Mouse (Mus musculus) testis, postnatal 14 days (tissue): ENCODE measurements around the gene Podxl.
"Not testable (repeated sequence)": the region's sequence is repeated elsewhere in the genome, so short reads cannot be mapped to it uniquely, and the experiment has no call there.

Experiments used
- DNase-seq: peaks from one replicate; pipeline ENCODE4 v3.0.0; 2021; ENCODE audit warnings: low spot score

The Podxl gene

DNA sequence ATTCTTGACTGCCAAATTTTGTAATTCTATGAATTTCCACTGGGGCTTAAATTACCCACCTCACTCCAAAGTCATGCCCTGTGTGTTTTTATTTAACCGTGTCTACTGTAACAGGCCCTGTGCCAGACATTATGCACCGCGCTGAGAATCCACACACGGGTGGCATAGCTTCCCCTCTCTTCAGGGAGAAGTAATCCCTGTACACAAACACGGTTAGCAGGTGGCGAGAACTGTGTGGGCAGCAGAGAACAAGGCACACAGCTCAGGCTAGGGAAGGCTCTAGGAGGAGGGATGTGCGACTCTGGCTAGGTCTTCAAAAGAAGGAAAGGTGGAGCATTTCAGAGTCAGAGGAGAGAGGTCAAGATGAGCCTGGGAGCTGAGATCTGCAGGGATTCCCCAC, 3.4 kb upstream of the Podxl start:
- no peak for DNase-seq

- DNase-seq, result no peak
These were observed 1.2 kb upstream of the Podxl start for GRCm38 (mm10) chr6:31564901-31565391.

- no peak for DNase-seq
These were observed 376 bp upstream of the Podxl start for GRCm38 (mm10) chr6:31564182-31564531.

DNA sequence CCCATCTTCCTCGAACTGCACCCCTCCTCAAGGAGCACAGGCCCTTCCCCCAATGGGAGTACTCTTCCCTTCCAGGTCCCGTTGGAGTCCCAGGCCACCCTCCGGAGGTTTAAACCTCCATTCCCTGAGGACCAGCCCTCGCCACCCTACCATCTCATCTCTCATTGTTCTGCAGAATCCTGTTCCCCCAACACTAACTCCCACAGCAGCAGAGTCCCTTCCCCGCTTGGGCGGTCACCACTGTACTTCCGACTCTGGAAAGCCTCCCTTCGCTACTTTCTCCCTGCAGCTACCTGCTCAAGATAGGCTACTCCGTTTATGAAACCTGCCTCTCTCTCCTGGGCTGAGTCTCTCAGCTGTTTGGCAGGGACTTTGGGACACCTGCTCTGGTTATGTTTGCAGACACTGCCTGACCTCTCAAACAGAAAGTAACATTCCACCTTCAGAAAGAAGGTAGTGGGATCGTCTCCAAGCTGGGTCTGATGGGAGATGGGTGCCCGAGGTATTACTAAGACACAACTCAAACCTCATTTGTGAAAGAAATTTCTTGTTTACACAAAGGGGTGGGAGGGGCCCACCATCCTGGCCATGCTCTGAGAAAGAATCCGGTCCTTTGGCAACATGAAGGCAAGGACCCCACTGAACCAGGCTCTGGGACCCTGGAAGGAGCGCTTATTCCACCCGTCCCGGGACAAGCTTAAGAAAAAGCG, 1.3 kb downstream of the Podxl start:
- no peak for DNase-seq

DNA sequence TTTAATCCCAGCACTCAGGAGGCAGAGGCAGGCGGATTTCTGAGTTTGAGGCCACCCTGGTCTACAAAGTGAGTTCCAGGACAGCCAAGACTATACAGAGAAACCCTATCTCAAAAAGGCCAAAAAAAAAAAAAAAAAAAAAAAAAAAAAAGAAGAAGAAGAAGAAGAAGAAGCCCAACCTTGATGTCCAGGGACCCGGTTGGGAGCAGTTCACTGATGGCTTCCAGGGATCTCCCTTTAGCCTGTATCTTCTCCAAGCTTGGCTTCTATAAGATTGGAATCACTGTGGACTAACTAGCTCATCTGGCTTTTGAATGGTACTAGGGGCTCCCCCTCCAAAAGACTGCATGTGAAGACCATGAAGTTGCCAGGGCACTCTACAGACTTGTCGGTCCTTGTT, 1.8 kb downstream of the Podxl start:
- DNase-seq, result not testable (repeated sequence)

DNA sequence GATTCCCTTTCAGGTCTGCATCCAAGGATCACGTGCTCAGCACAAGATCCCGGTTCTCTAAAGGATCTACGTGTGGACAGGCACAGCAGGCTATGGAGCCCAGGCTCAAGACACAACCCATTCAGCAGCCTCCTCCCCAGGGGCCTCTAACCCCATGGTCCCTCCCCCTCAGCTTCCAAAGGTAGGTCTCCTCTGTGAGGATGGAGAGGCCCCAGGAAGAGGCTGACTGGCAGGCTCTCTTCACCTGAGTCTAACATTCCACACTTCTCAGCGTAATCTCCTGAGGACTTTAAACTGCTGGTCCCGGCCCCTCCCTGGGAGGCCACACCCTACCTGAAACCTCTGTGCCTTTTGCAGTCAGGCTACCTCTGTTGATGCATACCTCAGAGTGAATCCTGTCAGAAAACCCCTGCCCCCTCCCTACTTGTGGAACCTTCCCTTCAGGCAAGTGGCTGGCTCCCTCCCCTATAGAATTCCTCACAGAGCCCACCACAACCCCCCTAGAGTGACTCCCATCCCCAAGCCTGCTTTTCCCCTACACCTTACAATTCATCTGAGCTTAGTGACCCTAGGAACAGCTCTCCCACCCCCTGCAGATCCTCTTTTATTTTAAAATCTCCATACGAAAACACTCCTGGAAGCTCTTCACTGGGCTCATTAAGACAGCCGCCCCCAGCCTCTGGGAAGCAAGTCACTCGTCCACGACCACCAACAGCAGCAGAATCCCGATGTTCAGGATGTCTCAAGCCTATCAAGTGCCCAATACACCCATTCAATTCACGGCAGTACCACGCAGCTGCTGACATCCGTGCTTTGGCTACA, 3.4 kb downstream of the Podxl start:
- no peak for DNase-seq

GRCm38 (mm10) chr6:31556460-31557100, 7.2 kb downstream of the Podxl start:
- no peak for DNase-seq

- no peak for DNase-seq
These were observed 12.8 kb downstream of the Podxl start for GRCm38 (mm10) chr6:31550876-31551532.

GRCm38 (mm10) chr6:31549361-31550051, 14.3 kb downstream of the Podxl start:
- peak; percentile 56 for DNase-seq

DNA sequence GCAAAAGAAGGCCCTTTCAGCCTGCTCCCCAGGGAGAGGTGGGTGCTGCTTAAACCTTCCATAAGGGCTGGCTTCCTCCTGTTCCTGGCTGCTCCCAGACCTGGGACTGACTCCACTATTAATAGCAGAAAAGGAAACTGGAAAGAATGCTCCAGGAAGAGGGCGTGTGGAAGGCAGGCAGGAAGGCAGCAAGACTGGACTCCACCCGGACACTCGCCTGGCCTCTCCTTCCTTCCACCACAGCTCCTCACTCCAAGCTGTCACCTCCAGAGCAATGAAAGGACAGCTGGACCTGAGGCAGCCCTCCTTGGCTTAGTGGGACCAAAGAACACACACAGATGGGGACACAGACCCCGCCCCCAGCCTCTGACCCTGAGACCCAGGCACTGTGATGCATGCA, 19.5 kb downstream of the Podxl start:
- no peak for DNase-seq

- no peak for DNase-seq
These were observed 23.8 kb downstream of the Podxl start for GRCm38 (mm10) chr6:31540018-31540417.

DNA sequence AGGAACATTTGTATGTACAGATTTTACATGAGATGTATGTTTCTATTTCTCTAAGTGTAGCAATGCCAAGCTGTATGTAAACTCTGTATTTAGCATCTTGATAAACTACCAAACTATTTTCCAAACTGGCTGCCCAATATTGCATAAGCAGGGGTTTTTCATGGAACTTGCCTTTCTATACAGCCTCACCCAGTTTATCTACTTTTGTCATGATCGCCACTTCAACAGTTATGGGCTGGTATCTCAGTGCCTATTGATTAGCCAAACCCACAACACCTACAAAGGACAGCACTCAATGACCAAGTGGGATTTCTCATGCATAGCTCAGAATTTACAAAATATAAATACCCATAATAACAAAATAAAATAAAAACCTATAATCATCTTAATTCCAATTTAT, 25.7 kb downstream of the Podxl start:
- no peak for DNase-seq

GRCm38 (mm10) chr6:31537193-31537592, 26.6 kb downstream of the Podxl start:
- no peak for DNase-seq

- DNase-seq, result no peak
These were observed 29.1 kb downstream of the Podxl start for GRCm38 (mm10) chr6:31534705-31535104.

DNA sequence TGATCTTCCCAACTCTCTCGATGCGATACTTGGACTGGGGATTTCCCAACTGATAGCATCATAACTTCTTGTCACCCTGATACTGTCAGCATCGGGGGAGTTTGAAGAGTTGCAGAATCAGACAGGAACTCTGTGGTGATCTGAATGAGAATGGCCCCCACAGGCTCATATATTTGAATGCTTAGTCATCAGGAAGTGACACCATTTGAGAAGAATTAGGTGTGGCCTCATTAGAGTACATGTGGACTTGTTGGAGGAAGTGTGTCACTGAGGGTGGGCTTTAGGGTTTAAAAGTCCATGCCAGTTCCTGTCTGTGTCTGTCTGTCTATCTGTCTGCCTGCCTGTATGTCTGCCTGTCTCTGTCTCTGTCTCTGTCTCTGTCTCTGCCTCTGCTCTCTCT, 31.9 kb downstream of the Podxl start:
- DNase-seq, result no peak

- no peak for DNase-seq
These were observed 35.4 kb downstream of the Podxl start for GRCm38 (mm10) chr6:31528339-31528738.

DNA sequence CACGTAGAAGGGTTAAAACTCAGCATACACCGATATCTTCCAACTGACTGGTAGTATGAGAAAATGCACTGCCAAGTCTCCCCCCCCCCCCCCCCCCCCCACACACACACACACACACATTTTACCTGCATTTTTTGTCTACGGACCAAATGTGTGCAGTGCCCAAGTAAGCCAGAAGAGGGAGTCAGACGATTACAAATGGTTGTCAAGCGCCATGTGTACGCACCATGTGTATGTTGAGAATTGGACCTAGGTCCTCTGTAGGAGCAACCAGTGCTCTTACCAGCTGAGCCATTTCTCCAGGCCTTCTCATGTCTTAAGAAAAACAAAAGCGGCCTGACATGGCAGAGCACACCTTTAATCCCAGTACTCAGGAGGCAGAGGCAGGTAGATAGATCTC, 35.9 kb downstream of the Podxl start:
- DNase-seq, result no peak

DNA sequence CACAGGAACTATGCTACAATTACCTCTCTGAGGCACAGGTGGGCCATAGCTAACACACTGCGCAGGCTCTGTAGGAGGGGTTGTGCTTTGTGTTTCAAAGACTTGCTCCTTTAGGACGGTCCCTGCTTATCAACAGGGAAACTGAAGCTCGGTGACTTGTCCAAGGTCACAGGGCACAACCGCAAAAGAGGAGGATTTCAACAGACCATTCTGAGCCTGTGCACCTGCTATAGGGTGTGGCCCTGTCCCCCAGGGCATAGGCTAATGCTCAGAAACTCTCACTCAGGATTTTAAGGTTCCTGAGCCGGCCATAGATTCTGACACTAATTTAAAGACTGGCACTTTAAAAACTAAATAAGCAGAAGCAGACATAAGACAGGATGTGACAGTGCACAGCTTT, 36.9 kb downstream of the Podxl start:
- DNase-seq, result no peak

DNA sequence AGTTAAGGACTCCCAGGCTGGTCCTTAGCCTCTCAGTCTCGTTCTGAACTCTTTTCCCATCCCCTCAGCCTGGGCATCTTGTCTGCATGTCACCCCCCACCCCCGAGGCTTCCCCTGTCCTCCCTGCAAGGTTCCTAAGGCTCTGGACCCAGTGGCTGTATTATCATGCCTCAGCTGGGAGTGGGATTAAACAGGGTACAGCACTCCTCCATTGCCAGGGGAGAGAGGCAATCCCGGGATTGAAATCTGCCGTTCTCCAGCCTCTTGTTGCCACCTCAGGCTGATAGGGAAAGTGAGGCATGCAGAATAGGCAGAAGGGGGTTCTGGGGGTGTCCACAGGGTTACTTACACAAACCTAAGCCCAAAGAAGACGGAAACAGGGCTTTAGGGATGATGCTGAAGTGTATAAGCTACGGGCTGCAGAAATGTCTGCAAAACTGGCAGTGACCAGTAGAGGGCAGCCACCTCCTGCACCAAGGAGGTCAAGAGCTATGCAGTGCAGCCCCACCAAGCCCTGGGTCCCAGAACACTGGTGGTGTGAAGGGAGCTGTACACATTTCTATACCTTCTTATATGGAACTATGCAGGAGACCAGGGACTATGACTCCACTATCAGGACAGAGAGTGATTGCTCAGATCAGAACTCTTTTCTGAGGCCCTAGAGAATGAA, 38.4 kb downstream of the Podxl start:
- no peak for DNase-seq

GRCm38 (mm10) chr6:31524647-31525046, 39.1 kb downstream of the Podxl start:
- no peak for DNase-seq

- no peak for DNase-seq
These were observed 39.7 kb downstream of the Podxl start for GRCm38 (mm10) chr6:31524121-31524520.
